Mouse (Mus musculus) MEL (cell line): ENCODE measurements at regions not wholly inside any gene's neighbourhood (a gene's known extent, or its start where the extent isn't known, plus 50 kb on each side); places are given as distances from the start of the nearest gene placed in this dataset.

ENCODE experiments used
- DNase-seq: peaks from one replicate; pipeline ENCODE4 v3.0.0; 2011; ENCODE audit warnings: low read depth, low spot score
- H3K27ac ChIP-seq: 2 replicates; pipeline ENCODE4 v1.5.1; 2012; ENCODE audit warnings: low read depth, mild to moderate bottlenecking, control low read depth, low read length, moderate library complexity; ENCODE audit not compliant: control insufficient read depth
- H3K27me3 ChIP-seq, 2 experiments: fragments of 150-350 bp in 1 of 2; sonication (generic) in 1 of 2; 2 replicates each; pipeline ENCODE4 v1.6.1; 2012; ENCODE audit warnings: low read length in 2 of 2, mild to moderate bottlenecking in 2 of 2, improper control_type of control experiment in 1 of 2, moderate library complexity in 1 of 2; ENCODE audit not compliant: insufficient read depth in 2 of 2, control insufficient read depth in 1 of 2
- H3K36me3 ChIP-seq, 2 experiments: 2 replicates each; pipeline ENCODE4 v1.6.1; 2012 to 2014; ENCODE audit warnings: low read length in 2 of 2, improper control_type of control experiment in 1 of 2, inconsistent platforms in 1 of 2, mild to moderate bottlenecking in 1 of 2; ENCODE audit not compliant: insufficient read depth in 2 of 2, control insufficient read depth in 1 of 2
- H3K4me1 ChIP-seq, 2 experiments: fragments of 150-350 bp in 1 of 2; sonication (generic) in 1 of 2; 2 replicates each; pipeline ENCODE4 v1.6.1; 2012; ENCODE audit warnings: low read length in 2 of 2, improper control_type of control experiment in 1 of 2, mild to moderate bottlenecking in 1 of 2; ENCODE audit not compliant: insufficient read depth in 2 of 2, control insufficient read depth in 1 of 2
- H3K4me3 ChIP-seq, 2 experiments: fragments of 150-350 bp in 1 of 2; sonication (generic) in 1 of 2; 2 replicates each; pipeline ENCODE4 v1.5.1; 2012; ENCODE audit warnings: low read depth in 2 of 2, low read length in 2 of 2, mild to moderate bottlenecking in 2 of 2, moderate library complexity in 2 of 2, control low read depth in 1 of 2, improper control_type of control experiment in 1 of 2; ENCODE audit not compliant: control insufficient read depth in 1 of 2, insufficient read depth in 1 of 2
- H3K79me2 ChIP-seq: 2 replicates; pipeline ENCODE4 v1.6.1; 2012; ENCODE audit warnings: mild to moderate bottlenecking, low read length, moderate library complexity; ENCODE audit not compliant: control insufficient read depth, poor library complexity, insufficient read depth
- H3K9ac ChIP-seq: 2 replicates; pipeline ENCODE4 v1.6.1; 2012; ENCODE audit warnings: low read depth, mild to moderate bottlenecking, control low read depth, low read length, moderate library complexity; ENCODE audit not compliant: control insufficient read depth, poor library complexity, severe bottlenecking
- H3K9me3 ChIP-seq: fragments of 150-350 bp; sonication (generic); replicated peaks from 2 replicates; pipeline ENCODE4 v1.6.1; 2012; ENCODE audit warnings: mild to moderate bottlenecking, low read length, improper control_type of control experiment, moderate library complexity; ENCODE audit not compliant: insufficient read depth
- BHLHE40 ChIP-seq: IDR thresholded peaks from 2 replicates; pipeline ENCODE4 v1.6.1; 2012; ENCODE audit warnings: low read depth, mild to moderate bottlenecking, inconsistent platforms, low read length, improper control_type of control experiment, borderline replicate concordance
- CTCF ChIP-seq, 3 experiments: IDR thresholded peaks in 2 of 3; conservative IDR thresholded peaks in 1 of 3; 2 replicates each; pipeline ENCODE4 v1.5.1; 2011 to 2012; ENCODE audit warnings: low read length in 3 of 3, low read depth in 2 of 3, mild to moderate bottlenecking in 2 of 3, improper control_type of control experiment in 1 of 3, inconsistent platforms in 1 of 3, mixed read lengths in 1 of 3, moderate library complexity in 1 of 3; ENCODE audit not compliant: control insufficient read depth in 1 of 3, insufficient read depth in 1 of 3, poor library complexity in 1 of 3, severe bottlenecking in 1 of 3
- E2F4 ChIP-seq: IDR thresholded peaks from 2 replicates; pipeline ENCODE4 v1.6.1; 2011; ENCODE audit warnings: low read depth, low read length, improper control_type of control experiment, borderline replicate concordance
- EP300 ChIP-seq, 2 experiments: IDR thresholded peaks; 2 replicates each; pipeline ENCODE4 v1.6.1; 2011; ENCODE audit warnings: improper control_type of control experiment in 2 of 2, low read length in 2 of 2, low read depth in 1 of 2, mild to moderate bottlenecking in 1 of 2
- ETS1 ChIP-seq: IDR thresholded peaks from 2 replicates; pipeline ENCODE4 v1.6.1; 2012; ENCODE audit warnings: low read depth, mild to moderate bottlenecking, inconsistent platforms, low read length, improper control_type of control experiment, moderate library complexity
- GABPA ChIP-seq: IDR thresholded peaks from 2 replicates; pipeline ENCODE4 v1.6.1; 2012; ENCODE audit warnings: low read depth, mild to moderate bottlenecking, inconsistent platforms, low read length, improper control_type of control experiment, moderate library complexity
- GATA1 ChIP-seq: IDR thresholded peaks from 2 replicates; pipeline ENCODE4 v1.6.1; 2011; ENCODE audit warnings: low read depth, low read length, improper control_type of control experiment
- HCFC1 ChIP-seq: IDR thresholded peaks from 2 replicates; pipeline ENCODE4 v1.6.1; 2012; ENCODE audit warnings: low read depth, mild to moderate bottlenecking, inconsistent platforms, low read length, improper control_type of control experiment, moderate library complexity
- JUND ChIP-seq: IDR thresholded peaks from 2 replicates; pipeline ENCODE4 v1.6.1; 2011; ENCODE audit warnings: low read depth, mild to moderate bottlenecking, improper control_type of control experiment, low read length
- KAT2A ChIP-seq: conservative IDR thresholded peaks from 2 replicates; pipeline ENCODE4 v1.6.1; 2012; ENCODE audit warnings: low read depth, low read length, improper control_type of control experiment, inconsistent platforms
- MAFK ChIP-seq: IDR thresholded peaks from 2 replicates; pipeline ENCODE4 v1.6.1; 2011; ENCODE audit warnings: low read depth, mild to moderate bottlenecking, low read length, improper control_type of control experiment, borderline replicate concordance
- MAZ ChIP-seq: IDR thresholded peaks from 2 replicates; pipeline ENCODE4 v1.6.1; 2012; ENCODE audit warnings: low read depth, mild to moderate bottlenecking, inconsistent platforms, low read length, improper control_type of control experiment
- MEF2A ChIP-seq: IDR thresholded peaks from 2 replicates; pipeline ENCODE4 v1.6.1; 2014; ENCODE audit warnings: low read depth, mild to moderate bottlenecking, inconsistent platforms, low read length, improper control_type of control experiment; ENCODE audit not compliant: poor library complexity, insufficient replicate concordance, severe bottlenecking; ENCODE audit errors: extremely low read depth
- MXI1 ChIP-seq: IDR thresholded peaks from 2 replicates; pipeline ENCODE4 v1.6.1; 2011; ENCODE audit warnings: mild to moderate bottlenecking, low read depth, low read length, improper control_type of control experiment
- MYB ChIP-seq: IDR thresholded peaks from 2 replicates; pipeline ENCODE4 v1.6.1; 2011; ENCODE audit warnings: mild to moderate bottlenecking, low read depth, low read length, improper control_type of control experiment
- MYC ChIP-seq: IDR thresholded peaks from 2 replicates; pipeline ENCODE4 v1.6.1; 2011; ENCODE audit warnings: low read depth, mild to moderate bottlenecking, low read length, improper control_type of control experiment, moderate library complexity
- NRF1 ChIP-seq: IDR thresholded peaks from 2 replicates; pipeline ENCODE4 v1.6.1; 2014; ENCODE audit warnings: low read depth, mild to moderate bottlenecking, inconsistent platforms, low read length, improper control_type of control experiment, moderate library complexity; ENCODE audit not compliant: poor library complexity, insufficient read depth, severe bottlenecking
- POLR2A ChIP-seq, 2 experiments: IDR thresholded peaks; 2 replicates each; pipeline ENCODE4 v1.6.1; 2011 to 2012; ENCODE audit warnings: low read length in 2 of 2, mild to moderate bottlenecking in 2 of 2, control low read depth in 1 of 2, improper control_type of control experiment in 1 of 2, low read depth in 1 of 2, moderate library complexity in 1 of 2; ENCODE audit not compliant: control insufficient read depth in 1 of 2, insufficient read depth in 1 of 2, poor library complexity in 1 of 2
- POLR2AphosphoS2 ChIP-seq: IDR thresholded peaks from 2 replicates; pipeline ENCODE4 v1.6.1; 2011; ENCODE audit warnings: low read length, improper control_type of control experiment
- POLR2AphosphoS5 ChIP-seq: IDR thresholded peaks from 2 replicates; pipeline ENCODE4 v1.6.1; 2012; ENCODE audit warnings: low read depth, borderline replicate concordance, mild to moderate bottlenecking, inconsistent platforms, low read length, moderate library complexity, mixed read lengths
- RAD21 ChIP-seq: IDR thresholded peaks from 2 replicates; pipeline ENCODE4 v1.6.1; 2011; ENCODE audit warnings: mild to moderate bottlenecking, low read depth, low read length, improper control_type of control experiment
- RCOR1 ChIP-seq: IDR thresholded peaks from 2 replicates; pipeline ENCODE4 v1.6.1; 2012; ENCODE audit warnings: low read depth, mild to moderate bottlenecking, inconsistent platforms, low read length, improper control_type of control experiment
- SIN3A ChIP-seq: IDR thresholded peaks from 2 replicates; pipeline ENCODE4 v1.6.1; 2012; ENCODE audit warnings: low read length, improper control_type of control experiment, inconsistent platforms
- SMC3 ChIP-seq: IDR thresholded peaks from 2 replicates; pipeline ENCODE4 v1.6.1; 2011; ENCODE audit warnings: low read depth, low read length, improper control_type of control experiment
- TAL1 ChIP-seq: IDR thresholded peaks from 2 replicates; pipeline ENCODE4 v1.6.1; 2012; ENCODE audit warnings: mild to moderate bottlenecking, inconsistent platforms, low read length, moderate library complexity, mixed read lengths
- TBP ChIP-seq: IDR thresholded peaks from 2 replicates; pipeline ENCODE4 v1.8.0; 2011; ENCODE audit warnings: low read depth, low read length, improper control_type of control experiment
- TCF12 ChIP-seq: IDR thresholded peaks from 2 replicates; pipeline ENCODE4 v1.6.1; 2014; ENCODE audit warnings: low read depth, mild to moderate bottlenecking, inconsistent platforms, low read length, improper control_type of control experiment, moderate library complexity
- UBTF ChIP-seq: IDR thresholded peaks from 2 replicates; pipeline ENCODE4 v1.6.1; 2012; ENCODE audit warnings: low read depth, mild to moderate bottlenecking, inconsistent platforms, low read length, improper control_type of control experiment, moderate library complexity, borderline replicate concordance; ENCODE audit not compliant: insufficient read depth
- USF1 ChIP-seq: IDR thresholded peaks from 2 replicates; pipeline ENCODE4 v1.6.1; 2014; ENCODE audit warnings: low read depth, mild to moderate bottlenecking, inconsistent platforms, low read length, improper control_type of control experiment, moderate library complexity
- ZKSCAN1 ChIP-seq: IDR thresholded peaks from 2 replicates; pipeline ENCODE4 v1.6.1; 2012; ENCODE audit warnings: low read depth, mild to moderate bottlenecking, inconsistent platforms, low read length, improper control_type of control experiment, moderate library complexity
- ZMIZ1 ChIP-seq: IDR thresholded peaks from 2 replicates; pipeline ENCODE4 v1.6.1; 2012; ENCODE audit warnings: low read depth, mild to moderate bottlenecking, inconsistent platforms, low read length, improper control_type of control experiment, moderate library complexity

- TF ChIP-seq JUND (peak; percentile 41; the same call in 1 of the 2 replicates), RAD21 (no peak), CTCF (IDR thresholded peaks at IDR 0.05 in 2 of 3, conservative IDR thresholded peaks at IDR 0.05 in 1 of 3; ENCODE audit: control insufficient read depth in 1 of 3, insufficient read depth in 1 of 3, low read depth in 2 of 3, low read length in 3 of 3, poor library complexity in 1 of 3, severe bottlenecking in 1 of 3) (no peak), ZMIZ1 (no peak), EP300 (IDR thresholded peaks at IDR 0.05; ENCODE audit: low read depth in 1 of 2, low read length in 2 of 2) (peak; percentile 28 to 75; a peak in 3 of 4 replicates), MEF2A (no peak), UBTF (no peak), E2F4 (no peak), ETS1 (peak; percentile 85), MAZ (no peak; the same call in 1 of the 2 replicates), SMC3 (no peak), KAT2A (no peak; the same call in 1 of the 2 replicates), HCFC1 (no peak; the same call in 1 of the 2 replicates), GATA1 (peak; percentile 83), MXI1 (peak; percentile 71), TAL1 (no peak)
These were observed 129.9 kb upstream of the Fmo9 start (continued) for GRCm38 (mm10) chr1:166811341-166812071.

- Histone ChIP-seq H3K9me3 (no peaks in the 10 kb centered on the region), H3K79me2 (no peaks in the 10 kb centered on the region), H3K9ac (peak overlapping the region; percentile 68), H3K27ac (peak overlapping the region; percentile 98), H3K4me3 (peak overlapping the region; percentile 39 to 47), H3K27me3 (no peaks in the 10 kb centered on the region), H3K4me1 (peaks cover 31 to 35% of the 10 kb centered on the region in 2 experiments), H3K36me3 (peaks cover 0 to 23% of the 10 kb centered on the region in 2 experiments; a peak in 2 of 4 replicates)
- peak; percentile 93 for DNase-seq
- TF ChIP-seq GATA1, result peak; percentile 95
- no peak for TF ChIP-seq SMC3
- TF ChIP-seq TAL1, result no peak
- no peak for TF ChIP-seq GABPA
- peak in 1 of 2 experiments; percentile 25; a peak in 1 of 4 replicates for TF ChIP-seq POLR2A (IDR thresholded peaks at IDR 0.05; ENCODE audit: control insufficient read depth in 1 of 2, insufficient read depth in 1 of 2, low read depth in 1 of 2, low read length in 2 of 2, poor library complexity in 1 of 2)
- 0 out of 2 replicates have a peak, but pooled peaks have one; percentile 46 for TF ChIP-seq TBP
- no peak for TF ChIP-seq ZKSCAN1
- no peak for TF ChIP-seq E2F4
- no peak for TF ChIP-seq USF1
- TF ChIP-seq POLR2AphosphoS2, result no peak
- TF ChIP-seq MXI1, result peak; percentile 63; the same call in 1 of the 2 replicates
- no peak; the same call in 1 of the 2 replicates for TF ChIP-seq SIN3A
- peak; percentile 73 for TF ChIP-seq RCOR1
- TF ChIP-seq CTCF (IDR thresholded peaks at IDR 0.05 in 2 of 3, conservative IDR thresholded peaks at IDR 0.05 in 1 of 3; ENCODE audit: control insufficient read depth in 1 of 3, insufficient read depth in 1 of 3, low read depth in 2 of 3, low read length in 3 of 3, poor library complexity in 1 of 3, severe bottlenecking in 1 of 3), result no peak
- TF ChIP-seq ZMIZ1, result peak; percentile 64; the same call in 1 of the 2 replicates
- TF ChIP-seq MAFK, result peak; percentile 73; the same call in 1 of the 2 replicates
- peak; percentile 86 for TF ChIP-seq MYB
- TF ChIP-seq EP300 (IDR thresholded peaks at IDR 0.05; ENCODE audit: low read depth in 1 of 2, low read length in 2 of 2), result peak; percentile 94 to 96
- peak; percentile 54; the same call in 1 of the 2 replicates for TF ChIP-seq BHLHE40
- TF ChIP-seq MYC, result peak; percentile 88
- TF ChIP-seq NRF1, result no peak
- TF ChIP-seq ETS1, result peak; percentile 94
- no peak for TF ChIP-seq POLR2AphosphoS5
- TF ChIP-seq MEF2A, result no peak
- peak; percentile 83 for TF ChIP-seq TCF12
- TF ChIP-seq HCFC1, result no peak
These were observed 130.4 kb upstream of the Fmo9 start for GRCm38 (mm10) chr1:166812072-166812461.
